Mouse (Mus musculus): Measurements from ENCODE around the gene Supt16.
A peak's percentile ranks its signal among the peaks of the same experiment; 100 is the strongest.

Supt16 gene

DNA sequence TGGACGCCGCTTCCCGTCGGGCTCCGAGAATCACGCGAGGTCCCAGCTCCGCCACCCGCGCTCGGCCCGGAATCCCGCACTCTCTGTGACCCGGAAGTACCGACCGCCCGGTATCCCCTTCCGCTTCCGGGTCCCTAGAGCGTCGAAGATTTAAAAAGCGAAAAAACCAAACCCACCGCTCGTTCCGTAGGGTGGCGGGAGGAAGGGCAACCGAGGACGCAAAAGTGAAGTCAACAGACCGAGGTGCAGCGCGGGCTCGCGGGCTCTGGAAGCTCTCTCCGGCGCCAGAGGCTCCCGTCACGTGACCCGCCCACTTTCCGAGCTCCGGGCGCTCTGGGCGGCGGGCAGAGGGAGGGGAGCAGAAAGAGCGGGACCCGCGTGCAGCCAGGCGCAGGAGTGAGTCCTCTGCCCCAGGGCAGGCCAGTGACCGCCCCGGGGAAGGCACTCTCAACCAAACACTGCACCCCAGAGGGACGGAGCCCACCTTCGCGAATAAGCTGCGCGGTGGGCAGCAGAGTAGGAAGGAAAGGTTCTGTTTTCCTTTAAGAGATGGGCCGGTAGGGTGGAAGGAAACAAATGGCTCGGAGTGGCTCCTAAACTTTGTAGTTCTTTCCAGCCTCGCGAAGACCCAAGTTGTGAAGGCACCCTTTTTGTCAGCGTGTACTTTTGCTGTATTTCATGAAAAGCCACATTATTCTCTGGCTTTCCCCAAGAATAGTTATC is at the start of gene Supt16:
Gene Supt16 (minus strand): TSS at position 261 of the 723 bp plus-strand sequence.
- peak; percentile 89 for DNase-seq (ENCODE audit: low read depth)

DNA sequence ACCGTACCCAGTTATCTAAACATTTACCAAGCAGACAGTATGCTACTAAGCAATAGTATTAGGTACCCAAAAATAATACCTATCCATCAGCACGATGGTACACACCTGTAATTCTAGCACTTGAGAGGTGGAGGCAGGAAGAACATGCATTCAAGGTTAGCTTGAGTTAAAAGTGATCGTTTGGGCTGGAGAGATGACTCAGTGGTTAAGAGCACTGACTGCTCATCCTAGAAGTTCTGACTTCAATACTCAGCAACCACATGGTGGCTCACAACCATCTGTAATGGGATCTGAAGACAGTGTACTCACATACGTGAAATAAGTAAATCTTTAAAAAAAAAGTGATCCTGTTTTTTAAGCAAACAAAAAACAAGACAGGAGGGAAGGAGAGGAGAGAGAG is 48.9 kb upstream of the Supt16 start:
- no peak for DNase-seq (ENCODE audit: low read depth)

DNA sequence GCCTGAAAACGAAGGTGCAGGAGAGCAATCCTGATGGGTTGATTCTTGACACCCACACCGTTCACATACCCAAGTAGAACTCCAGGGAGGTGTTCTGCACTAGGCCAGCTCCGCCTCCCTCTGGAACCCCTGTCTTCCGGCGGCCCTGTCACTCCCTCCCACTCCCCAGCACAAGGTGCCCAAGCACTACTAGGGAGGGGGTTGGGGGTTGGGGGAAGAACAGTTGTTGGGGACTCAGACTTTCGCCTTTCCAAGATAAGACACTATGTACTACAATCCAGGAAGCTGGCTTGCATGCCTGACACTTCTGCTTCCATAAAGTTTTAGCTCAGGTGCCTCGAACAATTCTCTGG is 47.5 kb upstream of the Supt16 start:
- DNase-seq (ENCODE audit: low read depth), result no peak

DNA sequence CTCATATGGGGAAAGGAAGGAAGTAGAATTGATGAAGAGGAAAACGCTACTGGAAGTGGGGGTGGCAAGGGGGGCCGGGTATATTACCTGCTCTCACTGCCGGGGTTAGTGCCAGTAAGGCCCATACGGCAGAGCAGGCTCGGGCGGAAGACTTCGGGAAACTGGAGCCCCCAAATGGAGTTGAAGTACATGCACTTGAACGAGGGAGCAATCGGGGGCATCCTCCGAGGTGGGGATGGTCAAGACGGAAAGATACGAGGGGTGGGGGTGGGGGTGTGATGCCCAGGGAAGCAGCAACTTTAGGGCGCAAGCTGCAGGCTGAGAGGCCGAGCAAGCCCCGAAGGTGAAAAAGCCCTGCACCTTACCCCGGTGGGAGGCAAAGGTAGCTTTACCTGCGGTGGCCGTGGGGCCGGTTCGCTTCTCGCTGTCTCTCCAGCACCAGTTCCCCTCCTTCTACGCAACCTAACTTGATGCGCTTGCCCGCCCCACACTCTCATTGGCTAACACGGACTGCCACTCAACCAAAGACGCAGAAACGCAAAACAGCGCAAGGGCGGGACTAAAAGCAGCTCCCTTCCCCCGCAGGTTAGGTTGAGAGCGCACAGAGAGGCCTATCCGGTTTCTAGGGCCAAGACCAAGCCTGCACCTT is 46.9 kb upstream of the Supt16 start:
- peak; percentile 99 for DNase-seq (ENCODE audit: low read depth)

DNA sequence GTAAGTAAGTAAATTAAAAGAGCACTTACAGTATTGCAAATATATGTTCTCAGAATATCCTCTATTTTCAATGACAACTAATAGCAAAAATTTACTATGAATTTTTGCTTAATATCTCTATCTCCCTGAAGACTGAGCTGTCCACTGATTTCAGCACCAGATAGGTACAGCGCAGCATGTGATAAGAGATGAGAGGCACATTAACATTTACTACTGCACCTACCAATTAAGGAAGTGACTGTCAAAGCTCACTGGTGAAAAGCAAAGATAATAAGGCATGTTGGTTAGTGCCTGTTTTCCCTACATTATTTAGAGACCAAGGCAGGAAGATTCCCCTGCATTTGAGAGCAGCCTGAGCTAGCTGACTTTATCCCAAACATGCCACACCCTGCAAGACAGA is 39.0 kb upstream of the Supt16 start:
- no peak for DNase-seq (ENCODE audit: low read depth)

DNA sequence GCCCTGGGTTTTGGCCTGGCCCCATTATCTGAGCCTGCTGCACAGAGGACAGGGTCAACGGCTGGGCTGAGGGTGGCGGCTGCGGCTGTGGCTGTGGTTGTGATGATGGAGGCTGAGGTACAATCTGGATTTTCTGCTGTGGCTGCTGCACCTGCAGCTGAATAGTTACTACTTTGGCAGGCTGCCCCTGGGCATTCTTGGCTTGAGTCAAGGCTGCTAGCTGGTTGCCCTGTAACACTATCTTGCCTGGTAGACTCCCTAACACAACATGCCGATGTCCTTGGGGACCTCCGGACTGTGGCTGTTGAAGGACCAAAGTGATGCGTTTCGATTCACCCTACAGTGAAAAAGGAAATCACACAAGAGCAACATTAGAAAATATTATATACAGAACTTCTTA is 37.9 kb upstream of the Supt16 start:
- DNase-seq (ENCODE audit: low read depth), result no peak

DNA sequence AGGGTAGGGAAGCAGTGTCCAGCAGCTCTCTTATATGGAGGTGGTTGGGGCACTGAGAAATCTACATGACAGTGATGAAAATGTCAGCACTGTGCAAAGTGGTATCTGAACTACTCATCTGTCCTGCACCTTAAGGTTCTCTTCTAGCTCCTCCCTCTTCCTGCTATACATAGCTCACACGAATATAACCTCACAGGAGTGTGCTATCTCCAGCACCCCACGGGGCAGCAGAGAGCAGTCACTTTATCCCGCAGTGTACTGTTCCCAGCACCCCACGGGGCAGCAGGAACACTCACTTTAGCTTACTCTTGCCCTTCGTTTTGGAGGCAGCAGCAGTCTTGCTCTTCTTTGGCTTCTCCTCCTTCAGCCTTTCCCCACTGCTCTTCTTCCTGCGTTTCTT is 35.0 kb upstream of the Supt16 start:
- DNase-seq (ENCODE audit: low read depth), result no peak

DNA sequence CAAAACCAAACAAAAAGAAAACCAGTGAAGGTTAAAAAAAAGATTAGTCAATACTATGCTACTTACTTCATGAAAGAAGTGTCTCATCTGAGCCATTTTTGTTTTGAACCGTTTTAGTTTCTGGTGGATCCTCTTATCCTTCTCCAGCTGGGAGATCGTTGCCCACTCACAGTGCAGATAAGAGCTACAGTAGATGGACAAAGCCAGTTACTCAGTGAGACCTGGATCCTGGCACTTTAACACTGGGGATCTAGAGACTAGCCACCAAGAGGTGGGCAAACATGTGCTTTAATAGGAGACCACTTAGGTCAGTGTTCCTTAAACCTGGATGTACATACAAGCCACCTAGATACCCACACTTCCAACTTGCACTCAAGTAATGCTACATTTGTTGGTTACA is 28.8 kb upstream of the Supt16 start:
- DNase-seq (ENCODE audit: low read depth), result no peak

DNA sequence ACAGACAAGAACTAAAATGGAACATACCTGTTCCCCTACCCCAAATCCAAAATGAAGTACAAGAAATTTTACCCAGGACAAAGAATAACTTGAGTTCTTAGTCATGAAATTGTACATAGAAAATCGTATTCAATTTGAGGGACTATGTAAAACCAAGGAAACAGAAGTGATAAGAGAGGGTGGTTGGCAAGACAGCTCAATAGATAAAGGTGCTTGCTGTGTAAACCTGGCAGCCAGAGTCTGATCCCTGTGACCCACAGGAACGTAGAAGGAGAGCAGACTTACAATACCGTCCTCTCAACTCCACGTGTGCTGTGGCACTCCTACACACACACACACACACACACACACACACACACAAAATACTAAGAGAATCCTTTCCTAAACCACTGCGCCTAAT is 20.0 kb upstream of the Supt16 start:
- no peak for DNase-seq (ENCODE audit: low read depth)

DNA sequence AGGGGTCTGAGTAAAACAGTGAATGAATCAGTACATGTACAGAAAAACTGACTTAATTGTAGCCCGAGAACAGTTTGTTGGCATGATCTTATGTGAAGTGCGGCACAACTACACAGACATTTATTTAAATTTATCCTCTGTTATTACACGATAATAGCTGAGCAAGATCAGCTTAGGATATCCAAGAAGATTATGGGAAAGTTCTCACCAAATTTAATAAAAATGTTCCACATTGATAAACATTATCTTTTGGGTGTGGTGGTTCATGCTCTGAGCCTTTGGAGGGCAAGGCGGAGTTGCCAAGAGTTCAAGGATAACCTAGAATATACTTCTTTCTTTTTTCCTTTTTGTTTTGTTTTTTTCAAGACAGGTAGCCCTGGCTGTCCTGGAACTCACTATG is 2.2 kb upstream of the Supt16 start:
- DNase-seq (ENCODE audit: low read depth), result no peak

DNA sequence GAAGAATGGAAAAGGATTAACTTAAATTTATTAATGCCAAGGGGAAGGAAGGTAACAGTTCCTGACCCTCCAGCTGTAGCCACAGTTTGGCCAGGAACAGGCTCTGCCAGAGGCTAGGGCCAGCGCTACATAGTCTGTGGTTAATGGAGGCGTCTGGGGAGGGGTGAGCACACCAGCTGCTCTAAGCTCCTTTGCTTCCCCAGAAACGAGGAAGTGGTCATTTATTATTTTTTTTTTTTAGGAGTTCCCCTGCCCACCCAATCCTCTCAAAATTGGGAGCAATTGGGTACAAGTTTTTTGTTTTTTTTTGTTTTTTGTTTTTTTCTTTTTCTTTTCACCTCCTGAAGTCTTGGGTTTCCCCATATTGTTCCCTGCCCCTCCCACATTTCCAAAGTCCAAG is 925 bp upstream of the Supt16 start:
- DNase-seq (ENCODE audit: low read depth), result no peak

DNA sequence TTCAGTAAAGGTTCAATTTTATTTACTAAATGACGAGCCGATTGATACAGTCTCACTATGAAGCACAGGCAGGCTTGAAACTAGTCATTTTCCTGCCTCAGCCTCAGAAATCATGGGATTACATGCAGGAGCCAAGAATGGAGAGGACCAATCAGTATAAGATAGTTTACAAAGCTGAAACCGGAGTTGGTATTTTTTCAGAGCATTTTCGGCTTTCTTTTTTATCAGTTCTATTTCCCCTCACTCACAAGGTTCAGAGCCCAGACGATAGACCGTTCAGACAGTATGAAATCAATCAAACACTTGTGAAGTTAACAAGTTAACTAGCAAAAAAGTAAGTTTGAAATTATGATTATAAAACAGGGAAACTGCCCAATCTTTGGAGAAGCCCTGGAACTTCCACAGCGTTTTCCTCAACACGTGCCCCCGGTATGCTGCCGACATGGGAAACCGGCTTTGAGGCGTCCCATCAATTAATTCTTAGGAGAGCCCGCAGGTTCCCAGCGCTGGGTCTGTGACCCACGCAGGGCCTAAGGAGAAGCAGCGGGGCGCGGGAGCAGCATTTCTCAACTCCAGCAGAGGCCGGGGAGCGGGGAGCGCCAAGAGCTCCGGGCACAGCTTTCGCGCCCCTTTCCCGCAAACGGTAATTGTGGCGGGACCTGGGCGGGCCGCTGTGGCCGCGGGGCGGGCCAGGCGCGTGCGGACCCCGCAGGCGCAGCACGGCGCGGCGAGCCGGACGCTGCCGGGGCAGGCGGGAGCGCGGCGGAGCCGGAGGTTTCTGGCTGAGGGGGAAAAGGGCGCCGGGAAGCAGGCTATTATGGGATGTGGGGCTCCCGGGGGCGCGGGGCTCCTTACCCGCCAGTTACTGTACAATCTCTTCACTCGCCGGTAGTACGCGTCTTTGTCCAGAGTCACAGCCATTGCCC is 723 bp downstream of the Supt16 start:
- peak; percentile 34 for DNase-seq (ENCODE audit: low read depth)

DNA sequence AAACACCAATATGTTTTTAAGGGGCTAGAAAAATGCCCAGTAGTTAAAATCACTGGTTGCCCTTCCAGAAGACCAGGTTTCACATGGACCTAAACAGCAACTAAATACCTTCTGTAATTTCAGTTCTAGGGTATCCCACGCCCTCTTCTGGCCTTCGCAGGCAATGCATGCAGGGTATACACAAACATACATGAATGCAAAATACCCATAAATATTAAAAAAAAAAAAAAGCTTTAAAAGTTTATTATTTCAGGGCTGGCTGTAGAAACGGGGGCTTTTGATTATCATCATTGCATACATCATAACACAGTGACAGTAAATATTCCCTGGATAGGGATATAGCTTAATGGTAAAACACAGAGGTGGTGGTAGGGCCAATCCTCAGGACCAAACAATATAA is 1.5 kb downstream of the Supt16 start:
- peak; percentile 79 for DNase-seq (ENCODE audit: low read depth)

DNA sequence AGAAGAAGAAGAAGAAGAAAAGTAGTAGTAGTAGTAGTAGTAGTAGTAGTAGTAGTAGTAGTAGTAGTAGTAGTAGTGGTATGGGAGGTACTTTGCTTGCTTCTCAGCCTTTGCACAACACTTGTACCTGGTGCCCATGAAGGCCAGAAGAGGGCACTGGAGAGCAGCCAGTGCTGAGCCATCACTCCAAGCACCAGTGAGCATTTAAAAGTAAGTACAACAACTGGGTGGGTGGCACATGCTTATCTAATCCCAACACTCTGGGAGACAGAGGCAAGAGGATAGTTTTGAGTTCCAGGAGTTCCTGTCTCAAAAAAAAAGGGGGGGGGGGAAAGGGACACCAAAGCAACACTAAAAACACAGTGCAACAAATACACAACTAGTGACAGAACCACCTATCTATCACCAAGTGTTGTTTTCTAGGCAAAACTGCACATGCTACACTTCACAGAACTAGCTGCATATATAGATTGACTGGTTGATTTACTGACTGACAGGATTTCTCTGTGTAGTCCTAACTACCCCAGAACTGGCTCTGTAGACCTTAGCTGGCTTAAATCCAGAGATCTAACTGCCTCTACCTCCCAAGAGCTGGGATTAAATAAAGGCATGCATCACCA is 6.4 kb downstream of the Supt16 start:
- DNase-seq (ENCODE audit: low read depth), result peak; percentile 76

DNA sequence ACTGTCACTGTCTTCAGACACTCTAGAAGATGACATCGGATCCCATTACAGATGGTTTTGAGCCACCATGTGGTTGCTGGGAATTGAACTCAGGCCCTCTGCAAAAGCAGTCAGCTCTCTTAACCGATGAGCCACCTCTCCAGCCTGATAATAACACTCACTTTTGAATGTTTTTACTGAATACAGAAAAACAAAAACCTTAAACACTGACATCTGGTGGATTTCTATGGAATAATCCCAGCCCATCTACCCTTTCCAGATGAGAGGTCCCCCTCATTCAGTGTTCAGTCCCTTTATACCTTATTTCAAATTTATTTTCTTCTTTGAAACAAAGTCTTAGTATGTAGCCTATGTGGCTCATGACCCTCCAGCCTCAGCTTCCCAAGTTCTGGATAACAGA is 7.7 kb downstream of the Supt16 start:
- peak; percentile 12 for DNase-seq (ENCODE audit: low read depth)

DNA sequence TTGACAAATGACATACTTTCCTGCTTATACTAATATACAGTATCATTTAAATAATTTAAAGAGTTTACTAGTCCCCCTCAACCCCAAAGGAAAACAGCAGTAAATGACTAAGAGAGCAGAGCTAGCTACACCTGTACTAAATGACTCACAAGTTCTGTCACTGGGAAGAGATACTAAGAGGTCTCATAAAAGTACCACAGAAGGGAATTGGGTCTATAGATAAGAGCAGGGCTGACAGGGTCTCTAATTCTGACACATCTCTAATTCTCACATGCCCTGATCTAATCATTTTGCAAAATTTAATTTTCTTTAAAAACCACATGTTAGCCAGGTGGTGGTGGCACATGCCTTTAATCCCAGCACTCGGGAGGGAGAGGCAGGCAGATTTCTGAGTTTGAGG is 8.4 kb downstream of the Supt16 start:
- no peak for DNase-seq (ENCODE audit: low read depth)

DNA sequence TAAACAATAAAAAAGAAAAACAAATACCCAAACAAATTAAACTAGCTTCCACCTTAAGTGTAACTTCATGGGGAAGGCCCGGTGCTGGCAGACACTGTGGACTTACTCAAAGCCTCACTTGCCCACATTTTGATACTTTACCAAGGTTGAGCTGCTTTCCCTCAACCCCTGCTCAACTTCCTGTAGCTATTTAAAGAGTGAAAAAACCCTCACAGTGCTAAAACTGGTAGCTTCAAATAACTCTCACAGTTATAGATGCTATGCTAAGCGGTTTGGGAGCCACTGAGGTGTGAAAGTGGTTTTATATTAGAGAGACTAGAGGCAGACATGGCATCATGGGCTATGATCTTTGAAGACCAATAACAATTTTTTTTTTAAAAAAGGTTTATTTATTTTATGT is 30.6 kb downstream of the Supt16 start:
- peak; percentile 35 for DNase-seq (ENCODE audit: low read depth)

DNA sequence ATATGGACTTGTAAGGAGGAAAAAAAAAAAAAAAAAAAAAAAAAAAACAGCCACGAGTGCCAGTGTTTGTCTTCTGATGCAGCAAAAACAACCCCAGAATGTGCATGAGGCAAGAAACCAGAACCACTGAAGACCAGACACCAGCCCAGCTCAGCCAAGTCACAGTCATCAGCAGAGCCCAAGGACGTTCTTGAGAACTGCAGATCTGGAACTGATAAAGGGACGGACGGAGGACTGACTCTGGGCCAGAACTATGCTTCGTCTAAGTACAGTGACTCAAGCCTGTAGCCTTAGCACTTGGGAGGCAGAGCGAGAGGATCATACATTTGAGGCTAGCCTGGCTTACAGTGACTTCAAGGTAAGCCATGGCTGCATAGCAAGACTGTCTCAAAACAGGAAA is 36.3 kb downstream of the Supt16 start:
- no peak for DNase-seq (ENCODE audit: low read depth)

DNA sequence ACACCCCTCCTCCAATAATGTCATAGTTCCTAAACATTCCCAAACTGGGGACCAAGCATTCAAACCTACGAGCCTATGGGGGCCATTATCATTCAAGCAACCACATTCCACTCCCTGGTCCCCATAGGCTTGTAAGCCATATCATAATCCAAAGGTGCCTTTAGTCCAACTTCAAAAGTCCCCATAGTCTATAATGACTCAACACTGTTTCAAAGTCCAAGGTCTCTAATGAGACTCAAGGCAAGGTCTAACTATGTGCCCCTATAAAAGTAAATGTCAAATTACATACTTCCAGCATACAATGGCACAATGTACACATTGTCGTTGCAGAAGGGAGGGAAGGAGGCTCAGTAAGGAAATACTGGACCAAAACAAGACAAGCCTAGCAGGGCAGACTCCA is 42.2 kb downstream of the Supt16 start:
- DNase-seq (ENCODE audit: low read depth), result no peak

DNA sequence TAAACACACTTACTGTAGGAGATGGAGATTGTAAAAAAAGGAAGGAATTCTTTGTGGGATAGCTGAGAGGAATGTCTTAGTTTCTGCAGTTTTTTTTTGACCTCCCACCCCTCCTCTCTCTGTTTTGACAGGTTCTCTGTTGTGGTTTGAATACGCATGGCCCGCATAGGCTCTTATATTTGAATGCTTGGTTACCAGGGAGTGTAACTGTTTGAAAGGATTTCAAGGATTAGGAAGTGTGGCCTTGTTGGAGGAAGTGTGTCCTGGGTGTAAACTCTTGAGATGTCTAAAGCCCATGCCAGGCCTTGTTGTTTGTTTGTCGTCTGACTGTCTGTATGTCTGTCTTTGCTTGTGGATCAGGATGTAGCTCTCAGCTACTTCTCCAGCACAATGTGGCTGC is 44.6 kb downstream of the Supt16 start:
- no peak for DNase-seq (ENCODE audit: low read depth)

DNA sequence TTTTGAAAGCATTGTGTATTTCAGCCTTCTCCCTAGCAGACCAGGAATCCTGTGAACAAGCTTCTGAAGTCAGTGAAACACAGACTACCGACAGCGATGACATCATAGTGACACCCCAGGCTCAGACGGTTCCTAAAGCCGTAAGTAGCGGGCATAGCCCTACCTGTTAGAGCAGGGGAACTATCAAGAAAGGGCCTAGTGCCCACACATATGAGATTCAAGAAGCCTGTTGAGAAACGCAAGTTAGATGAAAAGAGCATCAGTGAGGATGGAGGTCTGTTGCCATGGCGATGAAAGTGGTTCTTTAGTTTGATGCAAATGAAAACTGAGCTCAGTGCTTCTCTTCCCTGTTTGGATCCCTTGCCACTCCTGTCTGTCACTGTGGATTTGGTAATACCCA is 45.0 kb downstream of the Supt16 start:
- DNase-seq (ENCODE audit: low read depth), result no peak

DNA sequence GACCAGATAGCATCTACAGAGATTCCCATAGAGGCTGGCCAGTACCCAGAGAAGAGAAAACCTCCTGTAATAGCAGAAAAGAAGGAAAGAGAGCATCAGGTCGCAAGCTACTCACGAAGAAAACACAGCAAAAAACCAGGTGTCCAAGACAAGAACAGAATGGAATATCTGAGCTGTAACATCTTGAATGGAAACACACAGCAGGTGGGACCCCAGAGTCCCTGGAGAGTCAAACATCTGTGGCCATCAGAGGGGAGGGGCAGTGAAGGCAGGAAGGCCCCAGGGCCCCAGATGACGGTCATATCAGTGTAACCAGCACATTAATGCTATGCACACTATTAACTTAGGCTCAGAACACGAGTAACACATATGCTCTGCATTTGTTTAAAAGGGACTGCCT is 47.3 kb downstream of the Supt16 start:
- DNase-seq (ENCODE audit: low read depth), result no peak

DNA sequence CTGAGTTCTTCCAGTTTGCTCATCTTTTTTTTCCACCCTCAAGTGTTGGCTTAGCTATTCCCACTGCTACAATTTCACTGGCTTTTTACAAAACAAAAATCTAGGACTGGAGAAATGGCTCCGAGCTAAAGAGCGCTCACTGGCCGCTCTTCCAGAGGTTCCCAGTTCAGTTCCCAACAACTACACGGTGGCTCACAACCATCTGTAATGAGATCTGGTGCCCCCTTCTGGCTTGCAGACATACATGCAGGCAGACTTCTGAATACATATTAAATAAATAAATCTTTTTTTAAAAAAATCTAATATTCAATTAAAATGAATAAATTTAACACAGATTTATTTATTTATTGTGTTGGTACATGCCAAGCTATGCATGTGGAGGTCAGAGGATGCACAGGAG is 50.7 kb downstream of the Supt16 start:
- DNase-seq (ENCODE audit: low read depth), result peak; percentile 65

Data from naive thymus-derived CD4-positive, alpha-beta T cell, adult 2 months (primary cell).